Mouse (Mus musculus): ENCODE measurements around the gene Tspoap1. TPM values are rescaled to one million over a fixed set of nuclear protein-coding genes. Genes with fewer than 3 reads are reported as not detected.

Tspoap1 gene
- total RNA-seq, 1 experiment from 2014 or later: 22.2 TPM

GRCm38 (mm10) chr11:87737175-87737740, 23.1 kb upstream of the Tspoap1 start, which contains the start of gene Supt4a:
Gene Supt4a (plus strand): TSS chr11:87737552.
- peak; percentile 88 for ATAC-seq (ENCODE audit: extremely low read depth, insufficient number of reproducible peaks, low FRiP score, poor library complexity, severe bottlenecking)

- no peak for ATAC-seq (ENCODE audit: extremely low read depth, insufficient number of reproducible peaks, low FRiP score, poor library complexity, severe bottlenecking)
Measured at GRCm38 (mm10) chr11:87743691-87744090, 16.6 kb upstream of the Tspoap1 start.

GRCm38 (mm10) chr11:87744964-87745363, 15.4 kb upstream of the Tspoap1 start:
- ATAC-seq (ENCODE audit: extremely low read depth, insufficient number of reproducible peaks, low FRiP score, poor library complexity, severe bottlenecking): peak; percentile 34

- ATAC-seq (ENCODE audit: extremely low read depth, insufficient number of reproducible peaks, low FRiP score, poor library complexity, severe bottlenecking): no peak
Measured at GRCm38 (mm10) chr11:87745632-87746555, 14.4 kb upstream of the Tspoap1 start.

- no peak for ATAC-seq (ENCODE audit: extremely low read depth, insufficient number of reproducible peaks, low FRiP score, poor library complexity, severe bottlenecking)
Measured at GRCm38 (mm10) chr11:87747312-87747711, 13.0 kb upstream of the Tspoap1 start.

GRCm38 (mm10) chr11:87747716-87748115, 12.6 kb upstream of the Tspoap1 start:
- no peak for ATAC-seq (ENCODE audit: extremely low read depth, insufficient number of reproducible peaks, low FRiP score, poor library complexity, severe bottlenecking)

- peak; percentile 62 for ATAC-seq (ENCODE audit: extremely low read depth, insufficient number of reproducible peaks, low FRiP score, poor library complexity, severe bottlenecking)
Measured at GRCm38 (mm10) chr11:87748132-87749119, 11.9 kb upstream of the Tspoap1 start.

GRCm38 (mm10) chr11:87749192-87750042, 10.9 kb upstream of the Tspoap1 start:
- peak; percentile 78 for ATAC-seq (ENCODE audit: extremely low read depth, insufficient number of reproducible peaks, low FRiP score, poor library complexity, severe bottlenecking)

GRCm38 (mm10) chr11:87750043-87750421, 10.3 kb upstream of the Tspoap1 start:
- no peak for ATAC-seq (ENCODE audit: extremely low read depth, insufficient number of reproducible peaks, low FRiP score, poor library complexity, severe bottlenecking)

GRCm38 (mm10) chr11:87750521-87750920, 9.8 kb upstream of the Tspoap1 start:
- no peak for ATAC-seq (ENCODE audit: extremely low read depth, insufficient number of reproducible peaks, low FRiP score, poor library complexity, severe bottlenecking)

GRCm38 (mm10) chr11:87751031-87751430, 9.3 kb upstream of the Tspoap1 start:
- no peak for ATAC-seq (ENCODE audit: extremely low read depth, insufficient number of reproducible peaks, low FRiP score, poor library complexity, severe bottlenecking)

- ATAC-seq (ENCODE audit: extremely low read depth, insufficient number of reproducible peaks, low FRiP score, poor library complexity, severe bottlenecking): no peak
Measured at GRCm38 (mm10) chr11:87751491-87751966, 8.8 kb upstream of the Tspoap1 start.

- no peak for ATAC-seq (ENCODE audit: extremely low read depth, insufficient number of reproducible peaks, low FRiP score, poor library complexity, severe bottlenecking)
Measured at GRCm38 (mm10) chr11:87752307-87752706, 8.0 kb upstream of the Tspoap1 start.

- ATAC-seq (ENCODE audit: extremely low read depth, insufficient number of reproducible peaks, low FRiP score, poor library complexity, severe bottlenecking): no peak
Measured at GRCm38 (mm10) chr11:87753255-87753654, 7.1 kb upstream of the Tspoap1 start.

GRCm38 (mm10) chr11:87753891-87754501, 6.3 kb upstream of the Tspoap1 start:
- no peak for ATAC-seq (ENCODE audit: extremely low read depth, insufficient number of reproducible peaks, low FRiP score, poor library complexity, severe bottlenecking)

GRCm38 (mm10) chr11:87754603-87755002, 5.7 kb upstream of the Tspoap1 start:
- ATAC-seq (ENCODE audit: extremely low read depth, insufficient number of reproducible peaks, low FRiP score, poor library complexity, severe bottlenecking): peak; percentile 23; the same call in 1 of the 2 replicates

- peak; percentile 61 for ATAC-seq (ENCODE audit: extremely low read depth, insufficient number of reproducible peaks, low FRiP score, poor library complexity, severe bottlenecking)
Measured at GRCm38 (mm10) chr11:87755360-87756017, 4.9 kb upstream of the Tspoap1 start.
